Mouse (Mus musculus): ENCODE measurements around the gene Apol10b. TPM values are rescaled to one million over a fixed set of nuclear protein-coding genes. Genes with fewer than 3 reads are reported as not detected.

Gene Apol10b
- not detected for total RNA-seq (2023)

DNA sequence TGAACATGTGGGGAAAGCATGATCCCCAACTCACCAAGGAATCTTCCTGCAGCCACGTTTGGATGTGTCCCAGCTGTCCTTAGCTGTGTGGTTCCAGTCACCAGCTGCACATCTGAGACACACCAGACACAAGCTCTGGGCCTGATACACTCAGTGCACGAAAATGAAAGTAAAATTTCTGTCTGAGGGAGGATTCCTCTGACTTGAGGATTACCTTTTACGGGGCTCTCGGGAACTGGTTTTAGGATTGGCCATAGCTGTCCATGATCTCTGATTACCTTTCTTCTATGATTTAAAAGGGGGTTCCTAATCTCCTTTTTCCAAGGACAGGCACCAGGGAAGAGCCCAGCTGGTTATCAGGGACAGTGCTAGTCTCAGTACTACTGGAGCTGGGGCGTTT lies at the start of gene Apol10b:
Apol10b (minus strand) TSS at position 165 of the 400 bp plus-strand sequence.

DNA sequence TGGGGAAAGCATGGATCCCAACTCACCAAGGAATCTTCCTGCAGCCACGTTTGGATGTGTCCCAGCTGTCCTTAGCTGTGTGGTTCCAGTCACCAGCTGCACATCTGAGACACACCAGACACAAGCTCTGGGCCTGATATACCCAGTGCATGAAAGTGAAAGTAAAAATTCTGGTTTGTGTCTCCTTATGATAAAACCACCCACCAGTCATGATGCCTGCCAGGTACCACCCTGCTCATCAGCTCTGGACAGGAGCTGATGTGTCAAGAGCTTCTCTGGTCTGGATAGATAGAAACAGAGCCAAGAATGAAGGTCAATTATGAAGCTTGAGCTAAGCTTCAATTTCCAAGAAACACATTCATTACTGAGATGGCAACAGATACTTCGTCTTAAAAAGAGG lies 47.3 kb upstream of the Apol10b start, which contains the start of gene Apol11b:
Apol11b (minus strand) TSS at position 111 of the 400 bp plus-strand sequence.

DNA sequence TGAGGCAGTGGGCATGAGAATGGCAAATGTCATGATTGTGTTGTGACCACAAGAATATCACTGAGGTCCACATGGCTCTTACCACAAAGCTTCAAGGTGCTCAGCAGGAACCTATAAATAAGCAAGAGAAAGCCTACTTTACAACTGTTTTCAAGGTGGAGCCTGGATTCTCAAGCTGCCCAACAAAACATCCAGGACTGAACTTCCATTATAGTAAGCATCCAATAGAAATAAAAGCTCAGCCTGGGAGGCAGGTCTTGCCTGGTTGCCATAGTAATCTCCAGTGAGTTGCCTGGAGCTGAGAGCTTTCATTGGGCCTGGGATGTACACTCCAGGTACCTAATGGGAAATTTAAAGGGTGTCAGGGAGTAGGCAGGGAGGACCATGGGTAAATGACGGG lies 3.0 kb upstream of the Apol10b start, which contains the start of gene Gm36245:
Gm36245 (plus strand) TSS at position 301 of the 400 bp plus-strand sequence.

DNA sequence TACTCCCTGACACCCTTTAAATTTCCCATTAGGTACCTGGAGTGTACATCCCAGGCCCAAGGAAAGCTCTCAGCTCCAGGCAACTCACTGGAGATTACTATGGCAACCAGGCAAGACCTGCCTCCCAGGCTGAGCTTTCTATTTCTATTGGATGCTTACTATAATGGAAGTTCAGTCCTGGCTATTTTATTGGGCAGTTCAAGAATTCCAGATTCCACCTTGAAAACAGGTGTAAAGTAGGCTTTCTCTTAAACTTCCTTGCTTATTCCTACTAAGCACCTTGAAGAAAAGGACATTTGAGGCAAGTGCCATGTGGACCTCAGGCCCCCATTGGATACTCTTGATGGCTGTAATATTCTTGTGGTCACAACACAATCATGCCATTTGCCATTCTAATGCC lies 34.1 kb downstream of the Apol10b start, which contains the start of gene 1700025B11Rik:
1700025B11Rik (minus strand) TSS at position 101 of the 400 bp plus-strand sequence.

Other genes with a start within 250 kb of the Apol10b start
- not detected for gene Apol7a, start 197.0 kb downstream of the Apol10b start, total RNA-seq (2023)
- gene Apol9a, start 185.0 kb downstream of the Apol10b start, total RNA-seq (2023), result not detected
- not detected for gene Apol7b, start 148.6 kb downstream of the Apol10b start, total RNA-seq (2023)
- not detected for gene Apol10a, start 119.1 kb downstream of the Apol10b start, total RNA-seq (2023)
- not detected for gene Apol11a, start 87.9 kb downstream of the Apol10b start, total RNA-seq (2023)
- not detected for gene Apol7c, start 62.8 kb downstream of the Apol10b start, total RNA-seq (2023)
- not detected for gene 1700025B11Rik, start 34.2 kb downstream of the Apol10b start, total RNA-seq (2023)
- gene Gm36245, start 3.1 kb upstream of the Apol10b start, total RNA-seq (2023), result not detected
- gene Apol11b, start 47.2 kb upstream of the Apol10b start, total RNA-seq (2023), result under 1 TPM; 0.38 to 0.46 TPM
- not detected for gene Apol7e, start 102.7 kb upstream of the Apol10b start, total RNA-seq (2023)
- not detected for gene Apol9b, start 132.9 kb upstream of the Apol10b start, total RNA-seq (2023)
- gene Apol8, start 160.9 kb upstream of the Apol10b start, total RNA-seq (2023), result 1 to 10 TPM; 5.5 to 8.4 TPM
- 1,000 to 10,000 TPM; 1,406 to 1,473 TPM for gene Myh9, start 246.1 kb upstream of the Apol10b start, total RNA-seq (2023)